Mouse (Mus musculus) CD8-positive naive resting alpha-beta T cell, adult 57 days (primary cell): ENCODE results near the gene Man1a2. TPM values are rescaled to one million over a fixed set of nuclear protein-coding genes. Genes with fewer than 3 reads are reported as not detected.

Source experiments
- total RNA-seq: library from RNA; stranded (reverse); gene quantifications from one replicate; pipeline ENCODE4 v1.2.4, GENCODE M21; 2023

The Man1a2 gene
- 112 TPM for total RNA-seq

DNA sequence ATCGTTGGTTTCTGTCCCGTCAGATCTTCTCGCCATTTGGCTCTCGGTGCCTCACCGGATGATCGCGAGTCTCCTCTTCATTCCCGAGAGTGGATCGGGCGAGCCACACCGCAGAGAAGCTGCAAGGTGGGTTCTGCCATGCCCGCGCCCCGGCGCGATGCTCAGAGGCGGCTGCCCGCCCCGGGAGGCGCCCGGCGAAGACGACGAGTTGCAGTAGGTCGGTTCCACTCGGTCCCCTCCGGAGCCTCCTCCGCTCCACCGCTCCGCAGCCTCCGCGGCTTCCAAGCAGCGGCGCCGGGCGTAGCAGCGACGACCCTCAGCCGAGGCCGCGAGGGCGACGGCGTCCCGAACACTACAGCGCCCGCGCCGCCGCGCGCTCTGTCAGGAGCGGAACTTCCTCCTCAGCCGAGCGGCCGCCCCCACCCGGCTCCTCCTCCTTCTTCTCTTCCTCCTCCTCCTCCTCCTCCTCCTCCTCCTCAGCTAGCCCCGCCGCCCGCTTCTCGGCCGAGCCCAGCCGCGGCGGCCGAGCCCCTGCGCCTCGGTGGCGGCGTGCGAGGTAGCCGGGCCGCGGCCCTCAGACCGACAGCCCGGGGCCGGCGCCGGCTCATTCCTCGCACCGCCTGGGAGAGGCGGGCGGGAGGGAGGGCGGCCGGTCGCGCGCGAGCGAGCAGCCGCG is at the start of gene Man1a2:
TSS of gene Man1a2 (minus strand) at position 417 of the 676 bp plus-strand sequence.

Other genes starting within 250 kb of the Man1a2 start
- 69.5 TPM for gene Tent5c, start 196.2 kb downstream of the Man1a2 start, total RNA-seq
- not detected for gene Vtcn1, start 140.0 kb upstream of the Man1a2 start, total RNA-seq
- 1.6 TPM for gene Trim45, start 236.7 kb upstream of the Man1a2 start, total RNA-seq